Mouse (Mus musculus): Measurements from ENCODE around the gene Fam53b. TPM values are rescaled to one million over a fixed set of nuclear protein-coding genes. Genes with fewer than 3 reads are reported as not detected.

Fam53b gene
- polyA plus RNA-seq, 1 experiment from 2014 or later, result 17.2 TPM

- Histone ChIP-seq H3K4me1 (ENCODE audit: insufficient read depth) (peaks cover 2% of the 10 kb centered on the region; the same call in 1 of the 2 replicates), H3K4me3 (ENCODE audit: low read depth, low read length) (no peak overlapping the region), H3K4me2 (ENCODE audit: low read depth, low read length) (no peak overlapping the region), H3K9ac (replicated peaks) (no peak overlapping the region; the same call in 1 of the 2 replicates), H3K27me3 (ENCODE audit: insufficient read depth, low read length) (no peaks in the 10 kb centered on the region), H3K36me3 (replicated peaks; ENCODE audit: insufficient read depth, low read length) (no peaks in the 10 kb centered on the region), H3K9me3 (ENCODE audit: low read length) (no peaks in the 10 kb centered on the region), H3K27ac (ENCODE audit: low read depth) (peak overlapping the region; percentile 75)
- TF ChIP-seq EP300 (IDR thresholded peaks at IDR 0.05; ENCODE audit: low read depth) (no peak), CTCF (IDR thresholded peaks at IDR 0.05; ENCODE audit: low read depth) (no peak)
- ATAC-seq (no peak), DNase-seq (no peak)
- WGBS (ENCODE audit: insufficient replicate concordance), result 51% methylated on average over 4 of the region's 4 CpGs
These were observed 114.5 kb downstream of the Fam53b start for GRCm38 (mm10) chr7:132699165-132699564.

- no peaks in the 10 kb centered on the region for H3K9me3 ChIP-seq (ENCODE audit: low read length)
- ATAC-seq, result no peak; the same call in 1 of the 2 replicates
- TF ChIP-seq EP300 (IDR thresholded peaks at IDR 0.05; ENCODE audit: low read depth) (no peak), CTCF (IDR thresholded peaks at IDR 0.05; ENCODE audit: low read depth) (no peak)
- no peak for DNase-seq
- H3K36me3 ChIP-seq (replicated peaks; ENCODE audit: insufficient read depth, low read length), result no peaks in the 10 kb centered on the region
- 52% methylated on average over 4 of the region's 4 CpGs for WGBS (ENCODE audit: insufficient replicate concordance)
- H3K27ac ChIP-seq (ENCODE audit: low read depth), result peak overlapping the region; percentile 75
- H3K9ac ChIP-seq (replicated peaks), result no peak overlapping the region; the same call in 1 of the 2 replicates
- H3K4me1 ChIP-seq (ENCODE audit: insufficient read depth), result peaks cover 2% of the 10 kb centered on the region; the same call in 1 of the 2 replicates
- H3K4me2 ChIP-seq (ENCODE audit: low read depth, low read length), result no peak overlapping the region
- H3K27me3 ChIP-seq (ENCODE audit: insufficient read depth, low read length), result no peaks in the 10 kb centered on the region
- no peak overlapping the region for H3K4me3 ChIP-seq (ENCODE audit: low read depth, low read length)
These were observed 114.9 kb downstream of the Fam53b start for GRCm38 (mm10) chr7:132698737-132699136.

DNA sequence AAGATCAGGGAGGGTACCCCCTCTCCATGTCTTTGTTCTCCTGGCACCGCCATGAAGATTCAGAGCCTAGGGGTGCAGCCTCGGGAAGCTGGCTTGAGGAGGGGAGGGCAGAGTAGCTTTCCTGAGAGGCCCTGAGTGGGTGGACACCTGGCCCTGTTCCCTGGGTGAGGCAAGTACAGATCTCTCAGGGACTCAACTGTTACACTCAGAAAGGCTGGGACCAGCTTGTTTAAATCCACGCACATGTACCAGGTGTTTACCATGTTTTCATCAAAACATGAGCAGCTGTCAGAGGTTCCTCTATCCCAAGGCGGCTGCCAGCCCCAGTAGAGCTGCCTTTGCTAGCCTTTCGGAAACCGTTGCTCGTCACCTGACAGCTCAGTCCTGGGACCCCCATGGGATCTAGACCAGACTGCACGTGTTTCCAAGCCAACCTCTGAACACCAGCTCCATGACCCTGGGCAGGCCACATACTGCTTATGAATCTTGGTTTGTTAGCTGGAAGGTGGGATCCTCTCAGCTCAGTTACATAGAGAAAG is 116.4 kb downstream of the Fam53b start:
- no peak overlapping the region for H3K4me3 ChIP-seq (ENCODE audit: low read depth, low read length)
- H3K9ac ChIP-seq (replicated peaks), result no peak overlapping the region
- H3K9me3 ChIP-seq (ENCODE audit: low read length), result no peaks in the 10 kb centered on the region
- H3K27ac ChIP-seq (ENCODE audit: low read depth), result peak overlapping the region; percentile 75
- 72% methylated on average over 8 of the region's 8 CpGs for WGBS (ENCODE audit: insufficient replicate concordance)
- H3K36me3 ChIP-seq (replicated peaks; ENCODE audit: insufficient read depth, low read length), result no peaks in the 10 kb centered on the region
- TF ChIP-seq EP300 (IDR thresholded peaks at IDR 0.05; ENCODE audit: low read depth), result peak; percentile 63
- TF ChIP-seq CTCF (IDR thresholded peaks at IDR 0.05; ENCODE audit: low read depth), result no peak
- H3K27me3 ChIP-seq (ENCODE audit: insufficient read depth, low read length), result no peaks in the 10 kb centered on the region
- ATAC-seq (peak; percentile 67), DNase-seq (peak; percentile 46)
- peaks cover 2% of the 10 kb centered on the region; the same call in 1 of the 2 replicates for H3K4me1 ChIP-seq (ENCODE audit: insufficient read depth)
- no peak overlapping the region for H3K4me2 ChIP-seq (ENCODE audit: low read depth, low read length)

GRCm38 (mm10) chr7:132693561-132693960 is 120.1 kb downstream of the Fam53b start:
- ATAC-seq (no peak), DNase-seq (no peak)
- Histone ChIP-seq H3K4me3 (ENCODE audit: low read depth, low read length) (no peak overlapping the region), H3K36me3 (replicated peaks; ENCODE audit: insufficient read depth, low read length) (no peaks in the 10 kb centered on the region), H3K4me2 (ENCODE audit: low read depth, low read length) (no peak overlapping the region), H3K27ac (ENCODE audit: low read depth) (no peak overlapping the region), H3K27me3 (ENCODE audit: insufficient read depth, low read length) (no peaks in the 10 kb centered on the region), H3K4me1 (ENCODE audit: insufficient read depth) (peaks cover 5% of the 10 kb centered on the region; the same call in 1 of the 2 replicates), H3K9ac (replicated peaks) (no peak overlapping the region), H3K9me3 (ENCODE audit: low read length) (no peaks in the 10 kb centered on the region)
- WGBS (ENCODE audit: insufficient replicate concordance), result 79% methylated on average over 2 of the region's 2 CpGs
- TF ChIP-seq CTCF (IDR thresholded peaks at IDR 0.05; ENCODE audit: low read depth) (no peak), EP300 (IDR thresholded peaks at IDR 0.05; ENCODE audit: low read depth) (no peak)

- ATAC-seq, result no peak
- no peaks in the 10 kb centered on the region for H3K27me3 ChIP-seq (ENCODE audit: insufficient read depth, low read length)
- 83% methylated on average over 9 of the region's 9 CpGs for WGBS (ENCODE audit: insufficient replicate concordance)
- no peak overlapping the region for H3K9ac ChIP-seq (replicated peaks)
- no peak overlapping the region for H3K27ac ChIP-seq (ENCODE audit: low read depth)
- no peaks in the 10 kb centered on the region for H3K9me3 ChIP-seq (ENCODE audit: low read length)
- no peak for TF ChIP-seq CTCF (IDR thresholded peaks at IDR 0.05; ENCODE audit: low read depth)
- DNase-seq, result no peak
- peaks cover 11% of the 10 kb centered on the region for H3K4me1 ChIP-seq (ENCODE audit: insufficient read depth)
- no peaks in the 10 kb centered on the region for H3K36me3 ChIP-seq (replicated peaks; ENCODE audit: insufficient read depth, low read length)
- H3K4me3 ChIP-seq (ENCODE audit: low read depth, low read length), result no peak overlapping the region
- H3K4me2 ChIP-seq (ENCODE audit: low read depth, low read length), result no peak overlapping the region
These were observed 121.0 kb downstream of the Fam53b start for GRCm38 (mm10) chr7:132692719-132693118.

DNA sequence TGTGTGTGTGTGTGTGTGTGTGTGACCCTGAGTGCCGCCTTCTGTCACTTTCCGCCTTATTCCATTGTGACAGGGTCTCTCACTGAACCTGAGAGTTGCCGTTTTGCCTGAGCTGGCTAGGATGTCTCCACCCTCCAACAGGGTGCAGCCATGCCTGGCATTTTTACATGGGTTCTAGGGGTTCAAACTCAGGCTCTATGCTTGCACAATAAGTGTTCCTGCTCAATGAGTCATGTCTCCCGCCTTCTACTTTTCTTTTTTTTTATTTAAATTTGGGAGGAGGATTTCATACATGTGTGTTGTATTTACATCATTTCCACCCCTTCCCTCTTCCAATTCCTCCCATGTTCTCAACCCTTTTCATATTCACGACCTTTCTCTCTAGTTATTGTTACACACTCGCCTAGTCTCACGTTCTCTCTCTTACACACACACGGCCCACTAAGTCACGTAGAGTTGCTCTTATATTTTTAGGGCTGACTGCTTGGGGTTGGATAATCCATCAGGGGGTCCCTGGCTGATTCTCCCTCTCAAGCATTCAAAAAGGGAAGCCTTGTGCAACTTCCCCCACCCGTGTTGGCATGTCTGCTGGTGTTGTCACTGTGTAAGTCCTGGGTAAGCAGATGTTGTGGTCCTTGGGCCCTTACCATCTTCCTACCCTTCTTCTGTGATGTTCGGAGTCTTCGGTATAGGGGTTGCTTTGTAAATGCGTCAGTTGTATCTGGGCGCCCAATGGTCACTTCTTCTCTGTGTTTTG is 122.8 kb downstream of the Fam53b start:
- peak overlapping the region; percentile 57; the same call in 1 of the 2 replicates for H3K27ac ChIP-seq (ENCODE audit: low read depth)
- H3K4me3 ChIP-seq (ENCODE audit: low read depth, low read length), result no peak overlapping the region
- peaks cover 24% of the 10 kb centered on the region for H3K4me1 ChIP-seq (ENCODE audit: insufficient read depth)
- no peak overlapping the region for H3K9ac ChIP-seq (replicated peaks)
- no peak for TF ChIP-seq EP300 (IDR thresholded peaks at IDR 0.05; ENCODE audit: low read depth)
- TF ChIP-seq CTCF (IDR thresholded peaks at IDR 0.05; ENCODE audit: low read depth), result no peak
- no peaks in the 10 kb centered on the region for H3K9me3 ChIP-seq (ENCODE audit: low read length)
- 68% methylated on average over 14 of the region's 14 CpGs for WGBS (ENCODE audit: insufficient replicate concordance)
- no peak overlapping the region for H3K4me2 ChIP-seq (ENCODE audit: low read depth, low read length)
- no peaks in the 10 kb centered on the region for H3K36me3 ChIP-seq (replicated peaks; ENCODE audit: insufficient read depth, low read length)
- DNase-seq (no peak), ATAC-seq (peak; percentile 7; the same call in 1 of the 2 replicates)
- H3K27me3 ChIP-seq (ENCODE audit: insufficient read depth, low read length), result no peaks in the 10 kb centered on the region
